Mouse (Mus musculus): Measurements from ENCODE around the gene Oosp1. TPM values are rescaled to one million over a fixed set of nuclear protein-coding genes. Genes with fewer than 3 reads are reported as not detected.

Gene Oosp1
- 1 to 10 TPM in 1 of 2 experiments, not detected in 1; 1.2 TPM for total RNA-seq (2021)
- long read RNA-seq, experiment 1 = 0 reads
- long read RNA-seq, experiment 2, partial matches to known transcripts = 1 of 1 reads
- long read RNA-seq, experiment 2, other reads (novel, unspliced or antisense) = 0 of 1 reads

DNA sequence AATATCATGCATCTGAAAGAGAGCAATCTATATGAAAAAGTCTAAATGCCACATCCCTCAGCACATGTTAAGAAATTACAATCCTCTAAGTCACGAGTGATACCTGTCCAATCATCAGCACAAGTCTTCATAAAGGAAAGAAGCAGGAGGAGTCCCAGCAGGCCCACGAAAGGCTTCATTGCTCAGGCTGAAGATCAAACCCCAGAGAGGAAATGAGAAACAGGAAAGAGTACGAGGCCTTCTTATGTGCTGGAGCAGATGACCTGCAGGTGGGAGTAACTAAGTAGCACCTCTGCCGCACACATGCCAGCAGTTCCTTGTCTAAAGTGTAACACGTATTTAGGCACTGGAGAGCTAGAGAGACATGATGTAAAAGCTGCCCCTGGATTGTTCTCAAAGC, at the start of gene Oosp1:
Oosp1 (minus strand) TSS at position 312 of the 400 bp plus-strand sequence.
- DNase-seq = no peak

GRCm38 (mm10) chr19:11736455-11736854, 45.5 kb upstream of the Oosp1 start:
- DNase-seq = no peak

DNA sequence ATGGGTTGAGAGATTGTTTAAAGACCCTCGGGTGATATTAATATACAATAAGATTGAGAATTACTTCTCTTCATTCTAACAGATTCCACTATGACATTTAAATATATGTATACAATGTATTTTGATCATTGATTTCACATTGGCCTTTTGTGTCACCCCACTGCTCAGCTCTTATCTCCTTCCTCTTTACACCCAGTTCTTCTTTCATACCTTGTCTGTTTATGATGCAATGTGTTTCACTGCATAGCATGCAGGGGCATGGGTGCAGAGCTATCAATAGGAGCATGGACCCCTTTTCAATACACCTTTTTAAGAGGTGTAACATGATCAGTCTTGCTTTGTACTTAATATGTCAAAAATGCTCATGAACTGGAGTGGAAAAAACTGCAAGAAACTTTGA, 39.3 kb upstream of the Oosp1 start:
- DNase-seq = no peak

- DNase-seq = no peak
These were observed 36.4 kb upstream of the Oosp1 start for GRCm38 (mm10) chr19:11727304-11727703.

- DNase-seq = no peak
These were observed 35.0 kb upstream of the Oosp1 start for GRCm38 (mm10) chr19:11725915-11726314.

DNA sequence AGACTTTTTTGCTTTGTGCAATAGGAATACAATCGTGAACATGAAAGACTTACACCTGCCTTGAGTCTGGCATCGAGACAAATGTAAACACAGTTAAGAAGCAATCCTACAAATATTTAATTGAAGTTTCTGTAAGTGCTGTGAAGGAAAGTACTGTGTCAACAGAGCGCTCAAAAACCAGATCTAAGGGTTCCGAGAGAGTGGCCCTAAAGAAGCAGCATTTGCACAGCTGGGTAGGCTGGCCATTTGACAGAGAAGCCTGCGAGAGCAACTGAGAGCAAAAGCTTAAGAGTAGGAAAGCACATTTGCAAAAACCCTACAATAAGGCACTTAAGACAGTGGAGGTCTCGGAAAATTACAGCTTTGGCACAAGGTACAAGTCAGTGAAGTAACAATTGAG, 33.3 kb upstream of the Oosp1 start:
- DNase-seq = no peak

GRCm38 (mm10) chr19:11723870-11724269, 32.9 kb upstream of the Oosp1 start:
- DNase-seq = no peak

DNA sequence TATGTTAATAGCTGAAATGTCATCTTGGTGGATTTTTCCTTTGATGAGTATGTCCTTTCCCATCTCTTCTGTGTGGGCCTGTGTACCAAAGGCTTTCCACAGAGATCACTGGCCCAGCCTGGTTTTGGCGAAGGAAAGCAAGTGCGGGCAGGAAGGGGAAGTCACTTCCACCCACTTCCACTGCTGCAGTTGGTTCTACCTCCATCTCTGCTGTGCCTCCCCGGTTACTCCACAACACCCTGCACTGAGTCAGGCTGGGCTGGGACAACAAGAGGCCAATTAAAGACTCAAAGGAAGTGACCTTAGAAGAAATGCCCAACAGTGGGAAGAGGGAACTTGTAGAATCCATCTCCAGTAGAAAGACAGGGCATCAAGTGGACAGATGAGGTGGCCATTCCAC, 29.1 kb upstream of the Oosp1 start:
- DNase-seq = no peak

- DNase-seq = peak; percentile 51
These were observed 21.5 kb upstream of the Oosp1 start for GRCm38 (mm10) chr19:11712451-11712850.

- DNase-seq = no peak
These were observed 7.4 kb upstream of the Oosp1 start for GRCm38 (mm10) chr19:11698342-11698741.

DNA sequence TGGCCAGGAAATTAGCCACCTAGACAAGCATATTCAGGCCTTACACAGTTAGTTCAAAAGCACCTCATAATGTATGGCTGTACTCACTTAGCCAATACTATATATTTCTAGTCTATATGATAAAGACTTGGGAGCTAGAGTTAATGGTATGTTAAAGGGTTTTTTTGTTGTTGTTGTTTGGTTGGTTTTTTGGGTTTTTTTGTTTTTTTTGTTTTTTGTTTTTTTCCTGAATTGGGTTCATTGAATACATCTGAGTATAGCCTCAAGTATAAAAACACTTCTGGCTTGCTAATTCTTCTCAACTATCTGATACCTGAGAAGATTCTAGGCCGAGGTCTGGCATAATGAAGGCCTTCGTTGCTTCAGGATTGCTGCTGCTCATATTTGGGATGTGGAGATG, 5.8 kb upstream of the Oosp1 start, which contains the start of gene Oosp3:
Oosp3 (plus strand) TSS at position 301 of the 400 bp plus-strand sequence.
- no peak for DNase-seq

DNA sequence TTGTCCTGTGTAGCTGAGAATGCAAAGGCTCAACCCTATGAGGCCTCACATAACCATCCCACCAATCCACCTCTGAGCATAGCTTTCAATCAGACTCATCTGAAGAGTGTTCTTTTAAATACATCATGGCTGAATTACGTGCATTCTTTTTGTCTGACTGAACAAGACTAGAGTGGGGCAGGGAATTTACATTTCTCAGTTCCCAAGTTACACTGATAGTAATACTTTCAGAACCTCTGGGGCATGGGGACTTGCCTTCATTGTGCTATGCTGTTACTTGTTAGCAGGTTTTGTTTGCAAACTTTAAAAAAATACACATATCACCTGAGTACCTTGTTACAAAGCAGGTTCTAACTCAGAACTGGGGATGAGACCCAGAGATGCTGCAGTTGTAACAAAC, 504 bp upstream of the Oosp1 start:
- no peak for DNase-seq

GRCm38 (mm10) chr19:11661562-11661961, 29.4 kb downstream of the Oosp1 start:
- no peak for DNase-seq

GRCm38 (mm10) chr19:11660459-11660858, 30.5 kb downstream of the Oosp1 start, which contains the start of gene Oosp2:
Gene Oosp2 (minus strand): TSS chr19:11660559.
- no peak for DNase-seq

GRCm38 (mm10) chr19:11659142-11659541, 31.8 kb downstream of the Oosp1 start:
- DNase-seq = no peak

GRCm38 (mm10) chr19:11649564-11649963, 41.4 kb downstream of the Oosp1 start:
- DNase-seq = no peak

DNA sequence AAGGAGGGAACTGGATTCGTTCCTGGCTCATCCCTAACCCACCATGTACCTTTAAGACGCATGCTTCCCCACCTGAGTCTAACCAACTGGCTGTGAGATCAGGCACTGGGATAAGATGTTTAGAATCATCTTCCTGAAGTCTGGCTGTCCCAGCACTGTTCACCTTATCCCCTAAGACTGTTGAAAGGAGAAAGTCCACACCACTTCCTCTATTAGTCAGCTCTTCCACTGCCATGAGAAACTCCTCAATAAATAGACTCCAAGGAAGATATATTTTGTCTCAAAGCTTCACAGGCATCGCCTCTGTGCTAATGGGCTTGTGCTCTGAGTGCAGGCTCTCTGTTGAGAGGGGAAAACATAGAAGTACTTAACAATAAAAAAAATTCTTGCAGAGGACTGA, 44.8 kb downstream of the Oosp1 start:
- no peak for DNase-seq

DNA sequence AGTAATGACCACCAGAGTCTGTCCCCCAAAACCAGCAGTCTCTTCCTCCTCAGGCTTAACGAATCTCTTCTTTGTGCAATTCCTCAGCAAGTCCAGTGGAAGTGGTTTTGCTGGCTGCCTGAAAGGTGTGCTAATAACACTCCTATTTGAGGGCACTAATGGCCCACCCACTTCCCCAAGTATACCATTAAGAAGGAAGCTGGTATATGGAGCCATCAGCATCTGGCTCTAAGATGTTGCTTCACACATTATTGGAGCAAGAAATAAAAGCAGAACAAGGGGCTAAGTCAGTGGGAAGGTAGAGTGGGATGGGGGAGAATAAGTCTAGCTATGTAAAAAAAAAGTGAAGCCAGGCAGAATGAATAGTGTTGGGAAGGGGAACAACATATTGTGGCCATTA, 50.2 kb downstream of the Oosp1 start, which contains the start of gene Ms4a3:
Ms4a3 (minus strand) TSS at position 120 of the 400 bp plus-strand sequence.
- DNase-seq = no peak

DNA sequence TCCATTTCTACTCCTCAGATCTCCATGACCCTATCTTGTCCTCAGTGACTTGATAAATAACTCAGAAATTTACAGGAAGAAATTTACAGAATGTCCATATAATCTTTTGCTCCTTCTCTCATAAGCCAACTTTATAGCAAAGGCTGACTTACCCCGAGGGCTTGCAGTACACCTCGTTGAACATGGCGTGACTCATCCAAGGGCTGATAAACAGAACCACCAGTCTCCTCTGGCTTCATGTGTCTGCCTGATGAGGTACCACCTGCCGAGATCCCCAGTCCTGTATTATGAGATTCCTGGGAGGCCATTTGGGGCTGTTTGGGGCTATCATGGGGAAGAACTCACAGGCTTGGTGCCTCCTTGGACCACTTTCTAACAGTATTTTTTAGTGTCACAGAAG, 51.9 kb downstream of the Oosp1 start:
- no peak for DNase-seq

DNA sequence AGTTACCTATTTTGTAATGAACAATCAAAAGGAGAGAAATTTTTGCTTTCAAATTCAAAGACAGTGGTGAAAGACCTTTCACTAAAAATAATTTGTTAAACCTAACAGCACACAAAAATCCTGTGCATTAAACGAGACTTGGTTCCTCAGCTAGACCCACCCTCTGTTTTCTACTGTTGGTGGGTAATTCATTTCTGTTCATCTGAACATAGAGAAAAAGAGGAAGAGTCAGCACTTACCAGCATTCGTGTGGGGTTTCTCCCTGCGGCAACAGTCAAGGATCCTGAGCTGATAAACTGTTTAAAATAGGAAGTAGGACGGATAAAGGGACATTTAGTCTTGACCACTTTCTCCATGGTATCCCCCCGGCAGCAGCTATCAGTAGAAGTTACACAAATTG, 55.4 kb downstream of the Oosp1 start:
- no peak for DNase-seq

DNA sequence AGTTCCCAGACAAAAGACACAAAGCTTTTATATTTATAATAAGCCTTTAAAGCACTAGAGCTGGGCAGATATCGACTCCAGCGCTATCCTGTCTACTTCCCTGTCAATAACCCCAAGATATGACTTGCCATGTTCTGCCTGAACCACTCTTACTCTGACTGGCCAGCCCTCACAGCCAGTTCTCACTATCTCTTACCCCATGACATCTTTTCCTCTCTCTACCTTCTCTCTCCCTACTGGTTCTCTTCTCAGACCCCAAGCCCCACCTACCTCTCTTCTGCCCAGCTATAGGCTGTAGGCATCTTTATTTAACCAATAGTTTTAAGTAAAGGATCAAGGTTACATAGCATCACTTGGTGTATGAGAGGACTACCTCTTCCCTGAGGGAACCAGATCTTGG, 56.6 kb downstream of the Oosp1 start:
- no peak for DNase-seq

DNA sequence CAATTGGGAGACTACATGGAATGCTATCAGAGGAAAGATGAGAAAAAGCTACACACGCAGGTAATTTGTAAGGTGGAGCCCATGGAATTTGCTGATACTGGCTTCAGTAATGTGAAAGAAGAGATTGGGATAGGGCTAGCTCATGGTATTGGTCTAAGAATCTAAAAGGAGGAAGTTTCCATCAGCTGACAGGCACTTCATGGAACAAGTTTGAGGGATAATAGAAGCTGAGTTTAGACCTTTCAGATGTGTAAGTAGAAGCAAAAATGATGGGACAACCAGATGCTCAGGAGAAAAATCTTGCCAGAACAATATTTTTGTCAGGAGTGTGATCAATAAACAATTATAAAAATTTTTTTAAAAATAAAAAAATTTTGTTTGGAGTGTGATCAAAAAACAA, 57.2 kb downstream of the Oosp1 start:
- no peak for DNase-seq

DNA sequence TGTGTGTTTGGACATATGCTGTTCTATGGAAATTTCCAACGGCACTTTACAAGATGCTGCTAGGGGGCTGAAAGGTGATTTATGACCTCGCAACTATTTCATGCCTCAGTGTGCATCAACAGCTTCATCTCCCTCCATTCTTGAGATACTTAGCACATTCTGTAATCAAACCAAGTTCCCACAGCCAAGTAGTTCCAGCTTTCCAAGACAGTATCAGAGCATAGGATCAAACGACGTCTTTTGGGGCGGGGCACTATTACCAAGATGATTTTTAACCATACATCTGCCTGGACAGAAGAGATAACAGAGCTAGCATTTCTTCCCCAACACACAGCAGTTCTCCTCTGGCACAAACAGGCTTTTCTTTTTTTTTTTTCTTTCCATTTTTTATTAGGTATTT, 65.7 kb downstream of the Oosp1 start:
- no peak for DNase-seq

DNA sequence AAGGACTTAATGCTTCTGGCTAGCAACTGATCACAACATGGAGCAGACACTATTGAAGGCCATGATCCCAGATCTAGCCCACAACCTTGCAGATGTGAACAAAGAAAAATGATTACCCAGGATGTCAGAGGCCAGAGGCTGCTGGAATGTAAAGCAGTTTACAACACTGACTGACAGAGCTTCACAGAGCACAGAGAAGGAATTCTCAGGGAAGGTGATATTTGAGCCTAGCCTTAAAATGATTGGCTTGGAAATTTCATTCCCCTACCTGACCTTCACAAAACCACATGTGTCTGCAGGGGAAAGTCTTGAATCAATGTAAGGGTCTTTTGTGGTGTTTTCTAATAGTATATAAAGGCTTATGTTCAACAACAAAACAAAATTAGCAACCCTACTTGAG, 66.2 kb downstream of the Oosp1 start:
- DNase-seq = no peak

- DNase-seq = no peak
These were observed 67.4 kb downstream of the Oosp1 start, which contains the start of gene Ms4a2 for GRCm38 (mm10) chr19:11623551-11623950. Gene Ms4a2 (minus strand): TSS chr19:11623719.

Data from adrenal gland, postnatal 10 days (tissue).